Mouse (Mus musculus) testis, adult 2 months (tissue): ENCODE data around the gene Ammecr1.

Source experiments
- CTCF ChIP-seq: fragments of 200-500 bp; IDR thresholded peaks from 2 replicates; pipeline ENCODE4 v1.5.1; 2012; ENCODE audit warnings: low read depth, mild to moderate bottlenecking, inconsistent platforms, low read length, moderate library complexity; ENCODE audit not compliant: control insufficient read depth, insufficient read depth, insufficient replicate concordance
- POLR2A ChIP-seq: fragments of 200-500 bp; IDR thresholded peaks from 2 replicates; pipeline ENCODE4 v1.6.1; 2012; ENCODE audit warnings: low read depth, mild to moderate bottlenecking, inconsistent platforms, low read length, moderate library complexity; ENCODE audit not compliant: control insufficient read depth

- TF ChIP-seq POLR2A: no peak
- TF ChIP-seq CTCF: no peak
Observed at GRCm38 (mm10) chrX:142994514-142994913, 28.0 kb upstream of the Ammecr1 start.
